Mouse (Mus musculus): ENCODE data around the gene Adamts10.

The Adamts10 gene

DNA sequence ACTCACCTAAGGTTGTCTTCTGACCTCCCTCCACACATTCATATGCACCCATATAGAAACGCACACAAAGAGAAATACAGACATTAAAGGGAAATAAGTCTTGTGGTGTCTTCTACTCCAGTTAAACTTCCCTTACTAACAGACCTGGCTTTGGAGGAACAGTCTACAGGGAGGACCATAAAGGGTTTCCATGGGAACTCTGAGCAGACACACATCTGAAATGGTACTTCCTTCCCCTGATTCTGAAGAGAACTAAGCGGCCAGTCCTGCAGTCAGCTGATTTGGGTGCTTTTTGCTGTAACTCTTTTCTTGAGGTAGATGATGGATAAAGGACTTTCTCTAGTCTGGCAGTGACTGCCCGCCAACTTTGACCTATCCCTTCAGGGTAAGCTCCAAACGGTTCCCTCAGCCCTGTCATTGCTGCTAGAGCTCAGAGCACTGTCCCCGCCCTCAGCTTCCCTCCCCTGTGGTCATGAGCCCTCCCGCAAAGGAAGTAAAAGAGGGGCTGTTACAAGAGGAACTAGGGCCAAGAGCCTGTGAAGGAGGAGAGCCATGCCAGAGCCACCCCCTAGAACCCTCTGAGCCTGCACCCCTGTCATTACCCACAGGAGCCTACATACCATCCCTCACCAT, 31.3 kb downstream of the Adamts10 start, which contains the start of gene Myo1f:
Gene Myo1f, plus strand, starts transcription at position 485 of the 633 bp plus-strand sequence.
- DNase-seq: no peak

DNA sequence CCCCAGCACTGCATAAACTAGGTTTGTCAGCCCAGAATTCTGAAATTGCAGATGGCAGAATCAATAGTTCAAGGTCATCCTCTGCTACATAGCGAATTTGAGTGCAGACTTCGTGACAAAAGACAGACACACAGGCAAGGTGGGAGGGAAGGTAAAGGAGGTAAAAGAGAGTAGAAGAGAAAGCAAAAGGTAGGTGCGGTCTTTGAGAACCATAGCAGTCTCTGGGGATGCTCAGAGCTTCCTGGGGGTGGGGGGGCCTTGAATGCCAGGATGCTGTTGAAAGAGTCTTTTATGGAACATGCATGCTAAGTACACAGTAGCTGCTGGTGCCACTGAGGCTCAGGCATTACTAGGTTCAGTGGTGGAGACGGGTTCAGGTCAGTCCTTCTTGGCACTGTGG, 33.9 kb downstream of the Adamts10 start:
- no peak for DNase-seq

DNA sequence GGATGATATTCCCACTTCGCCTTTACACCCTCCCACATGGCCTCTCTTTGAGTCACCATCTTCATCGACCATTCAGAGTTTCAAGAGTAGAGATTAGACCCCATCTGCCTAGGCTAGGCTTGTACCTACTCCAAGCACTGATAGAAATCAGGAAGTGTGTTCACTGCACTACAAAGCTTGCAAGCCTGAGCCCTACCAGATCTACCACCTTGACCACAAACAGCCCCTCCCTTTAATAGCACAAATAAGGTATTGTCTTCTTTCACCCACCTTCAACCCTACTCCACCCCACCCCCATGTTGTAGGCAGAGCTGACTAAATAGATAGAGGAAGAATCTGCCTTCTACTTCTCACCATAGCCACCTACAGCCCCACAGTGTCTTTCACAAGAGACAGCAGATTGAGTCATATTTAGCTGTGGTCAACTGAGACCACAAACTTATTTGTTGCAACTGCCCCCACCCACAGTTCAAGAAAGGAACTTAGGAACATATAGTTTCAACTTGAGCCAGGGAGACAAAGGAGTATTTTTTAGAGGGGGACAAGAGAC, 39.6 kb downstream of the Adamts10 start:
- DNase-seq: no peak

DNA sequence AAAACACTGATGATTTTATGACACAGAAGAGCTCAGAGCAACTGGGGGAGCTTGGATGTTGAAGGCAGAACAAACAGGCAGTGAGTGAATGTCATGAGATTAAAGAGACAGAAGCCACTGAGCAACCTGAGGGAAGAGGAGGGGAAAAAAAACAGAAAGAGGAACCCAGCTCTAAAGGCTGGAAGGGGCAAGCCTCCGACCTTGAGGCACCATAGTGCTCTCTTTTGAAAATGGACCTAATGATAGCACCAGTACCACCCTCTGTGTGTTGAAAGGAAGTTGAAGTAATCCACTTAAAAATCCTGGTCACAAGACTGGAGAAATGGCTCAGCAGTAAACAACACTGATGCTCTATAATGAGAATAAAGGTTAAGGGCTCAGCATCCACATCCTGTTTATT, 40.6 kb downstream of the Adamts10 start:
- DNase-seq: no peak

DNA sequence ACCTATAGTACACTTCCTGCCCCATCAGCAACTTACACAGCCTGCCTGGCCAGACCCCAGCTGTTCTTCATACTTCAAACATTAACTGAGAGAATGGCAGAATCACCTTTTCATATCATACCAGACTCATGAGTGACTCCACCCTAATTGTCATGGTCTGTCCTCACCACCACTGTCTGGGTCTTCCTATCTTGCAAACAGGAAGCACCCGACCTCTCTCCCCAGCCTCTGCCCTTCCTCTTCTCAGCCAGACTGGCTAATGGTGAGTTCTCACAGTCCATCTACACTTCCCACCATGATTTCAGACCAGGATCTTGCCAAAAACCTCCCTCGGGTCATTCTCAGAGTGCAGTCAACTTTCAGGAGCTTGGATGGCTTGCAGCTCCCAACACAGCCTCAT, 42.2 kb downstream of the Adamts10 start:
- DNase-seq: no peak

DNA sequence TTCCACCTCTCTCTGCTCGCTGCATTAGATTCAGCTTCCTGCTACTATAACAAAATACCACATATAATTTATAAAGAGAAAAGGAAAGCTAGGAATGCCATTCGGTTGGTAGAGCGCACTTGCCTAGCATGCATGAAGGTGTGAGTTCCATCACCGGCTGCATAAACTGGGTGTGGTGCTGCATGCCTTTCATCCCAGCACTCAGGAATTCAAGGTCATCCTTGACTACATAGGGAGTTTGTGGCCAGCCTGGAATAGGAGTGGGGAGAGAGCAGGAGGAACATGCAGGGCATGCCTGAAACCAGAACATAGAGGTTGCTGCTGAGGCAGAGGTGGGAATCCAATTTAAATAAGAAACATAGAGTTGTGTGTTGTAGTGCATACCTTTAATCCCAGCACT, 60.1 kb downstream of the Adamts10 start:
- no peak for DNase-seq

DNA sequence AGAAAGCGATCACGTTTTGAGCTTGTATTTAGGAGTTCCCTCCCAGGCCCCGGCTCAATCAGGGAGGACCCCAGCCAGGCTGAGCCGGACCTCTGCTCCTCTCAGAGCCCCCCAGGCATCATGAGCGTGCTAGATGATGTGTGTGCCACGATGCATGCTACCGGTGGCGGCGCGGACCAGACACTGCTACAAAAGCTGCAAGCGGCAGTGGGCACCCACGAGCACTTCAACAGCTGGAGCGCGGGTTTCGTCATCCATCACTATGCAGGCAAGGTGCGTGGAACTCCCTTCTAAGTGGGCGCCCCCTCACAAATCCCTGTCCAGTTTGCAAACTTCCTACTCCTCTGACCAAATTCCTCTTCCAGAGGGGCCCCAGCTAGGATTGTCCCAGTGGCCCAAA, 62.0 kb downstream of the Adamts10 start:
- no peak for DNase-seq

DNA sequence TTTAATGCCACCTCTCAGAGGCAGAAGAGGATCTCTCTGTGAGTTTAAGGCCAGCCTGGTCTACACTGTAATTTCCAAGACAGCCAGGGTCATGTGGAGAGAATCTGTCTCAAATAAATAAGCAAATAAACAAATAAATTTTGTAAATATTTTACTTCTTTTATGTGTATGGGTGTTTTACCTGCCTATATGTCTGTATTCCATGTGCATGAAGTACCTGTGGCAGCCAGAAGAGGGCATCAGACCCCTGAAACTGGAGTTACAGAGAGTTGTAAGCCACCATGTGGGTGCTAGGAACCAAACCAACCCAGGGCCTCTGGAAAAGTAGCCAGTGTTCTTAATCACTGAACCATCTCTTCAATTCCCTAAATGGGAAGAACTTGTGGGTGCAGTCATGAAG, 73.3 kb downstream of the Adamts10 start:
- DNase-seq: no peak

DNA sequence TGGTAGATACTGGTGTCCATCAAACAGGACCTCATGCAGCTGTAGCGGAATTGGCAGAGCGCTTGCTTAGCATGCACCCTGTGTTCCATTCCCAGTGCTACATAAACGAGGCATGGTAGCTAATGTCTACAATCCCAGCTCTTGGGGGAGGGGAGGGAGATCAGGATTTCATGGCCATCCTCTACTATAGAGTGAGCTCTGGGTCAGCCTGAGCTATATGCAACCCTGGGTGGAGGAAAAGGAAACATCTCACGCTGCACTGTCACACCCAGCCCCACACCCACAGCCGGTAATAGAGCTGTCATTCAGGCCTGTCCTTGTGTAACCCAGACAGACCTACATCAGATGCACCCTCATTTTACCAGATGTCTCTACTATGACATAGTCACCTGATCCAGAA, 74.5 kb downstream of the Adamts10 start:
- DNase-seq: no peak

DNA sequence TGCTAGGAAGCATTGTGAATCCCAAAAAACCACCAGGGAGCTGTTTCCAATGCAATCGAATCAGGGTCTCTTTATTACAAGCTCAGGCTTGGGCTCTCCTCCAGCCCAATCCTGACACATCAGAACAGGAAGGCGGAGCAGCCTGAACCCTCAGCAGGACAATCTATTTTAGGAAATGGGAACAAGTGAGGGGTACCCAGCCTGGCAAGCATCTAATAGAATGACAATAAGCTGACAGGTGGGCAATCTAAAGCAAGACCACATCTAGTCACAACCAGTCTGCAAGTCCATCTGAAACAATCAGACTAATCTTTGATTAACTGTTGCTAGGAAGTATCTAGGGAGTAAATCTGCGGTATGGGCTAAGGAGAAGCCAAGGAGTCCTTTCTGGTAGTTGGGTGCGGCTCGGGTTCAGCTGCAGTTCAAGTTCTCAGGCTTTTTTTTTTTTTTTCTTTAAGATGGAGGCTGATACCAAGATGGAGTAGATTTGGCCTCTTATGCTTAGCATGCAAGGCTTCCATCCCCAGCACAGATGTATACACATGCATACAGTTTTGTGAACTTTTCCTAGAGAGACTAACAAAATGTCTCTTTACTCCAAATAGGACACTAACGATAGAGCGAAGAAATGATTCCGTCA, 76.0 kb downstream of the Adamts10 start:
- no peak for DNase-seq

DNA sequence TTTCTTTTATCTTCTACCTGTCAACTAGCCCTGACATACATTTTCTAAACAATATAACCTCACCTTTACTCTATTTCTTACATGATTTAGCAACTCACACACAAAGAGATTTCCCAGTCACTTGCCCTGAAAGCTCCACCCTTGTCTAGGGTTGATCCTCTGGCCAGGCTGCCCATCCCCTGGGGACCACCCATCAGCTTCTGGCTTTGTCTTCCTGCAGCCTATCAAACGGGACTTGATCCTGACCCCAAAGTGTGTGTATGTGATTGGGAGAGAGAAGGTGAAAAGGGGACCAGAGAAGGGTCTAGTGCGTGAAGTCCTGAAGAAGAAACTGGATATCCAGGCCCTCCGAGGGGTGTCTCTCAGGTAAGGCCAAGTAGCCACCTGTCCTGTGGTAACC, 76.8 kb downstream of the Adamts10 start:
- no peak for DNase-seq

DNA sequence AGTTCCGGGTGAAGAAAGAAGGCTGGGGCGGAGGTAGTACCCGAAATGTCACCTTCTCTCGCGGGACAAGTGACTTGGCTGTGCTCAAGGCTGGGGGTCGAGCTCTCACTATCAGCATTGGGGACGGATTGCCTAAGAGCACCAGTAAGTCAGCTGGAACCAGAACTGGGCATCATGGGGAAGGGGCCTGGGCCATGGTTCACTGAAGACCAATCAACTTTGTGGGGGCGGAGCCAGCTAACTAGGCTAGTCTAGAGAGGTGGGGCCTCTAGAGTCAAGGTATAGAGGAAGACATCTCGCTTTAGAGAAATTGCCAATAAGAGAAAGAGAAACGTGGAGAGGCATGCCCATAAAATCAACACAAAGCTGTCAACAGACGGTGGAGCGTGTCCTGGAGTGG, 77.9 kb downstream of the Adamts10 start:
- no peak for DNase-seq

Measured in right cerebral cortex, postnatal 14 days (tissue).